Mouse (Mus musculus): ENCODE results near the gene Eln.

GRCm38 (mm10) chr5:134720058-134720457 is 27.1 kb downstream of the Eln start:
- no peak for TF ChIP-seq CTCF (IDR thresholded peaks at IDR 0.05; ENCODE audit: low read depth, low read length)
- no peak for TF ChIP-seq GATA1 (IDR thresholded peaks at IDR 0.05; ENCODE audit: borderline replicate concordance, low read length)
- no peak for TF ChIP-seq TAL1 (conservative IDR thresholded peaks at IDR 0.05; ENCODE audit: low read depth, low read length)
- no peak for TF ChIP-seq POLR2AphosphoS5 (IDR thresholded peaks at IDR 0.05; ENCODE audit: insufficient replicate concordance, low read depth, low read length)
